Mouse (Mus musculus) limb, embryonic 11.5 days (tissue): ENCODE measurements at regions not wholly inside any gene's neighbourhood (a gene's known extent, or its start where the extent isn't known, plus 50 kb on each side); places are given as distances from the start of the nearest gene placed in this dataset.

Experiments
- ATAC-seq: fragments of 200-750 bp; cut with Nextera tagmentation; 2 replicates; pipeline ENCODE4 v1.8.0; 2017; ENCODE audit warnings: low read depth; ENCODE audit not compliant: insufficient number of reproducible peaks, low FRiP score, low TSS enrichment
- DNase-seq: peaks from one replicate; pipeline ENCODE4 v3.0.0-alpha.2; 2015; ENCODE audit warnings: low spot score
- H3K27ac ChIP-seq: fragments of 300-500 bp; sonication (generic); replicated peaks from 2 replicates; pipeline ENCODE4 v1.5.1; 2014; ENCODE audit warnings: low read depth, mild to moderate bottlenecking, low read length
- H3K27me3 ChIP-seq: fragments of 300-500 bp; sonication (generic); 2 replicates; pipeline ENCODE4 v1.6.1; 2014; ENCODE audit warnings: mild to moderate bottlenecking, low read length, mixed read lengths; ENCODE audit not compliant: control insufficient read depth, insufficient read depth
- H3K36me3 ChIP-seq: fragments of 300-500 bp; sonication (generic); 2 replicates; pipeline ENCODE4 v1.6.1; 2014; ENCODE audit warnings: mild to moderate bottlenecking, low read length, moderate library complexity, mixed read lengths; ENCODE audit not compliant: control insufficient read depth, insufficient read depth
- H3K4me1 ChIP-seq: fragments of 300-500 bp; sonication (generic); 2 replicates; pipeline ENCODE4 v1.6.1; 2014; ENCODE audit warnings: low read length, mixed read lengths; ENCODE audit not compliant: control insufficient read depth, insufficient read depth
- H3K4me2 ChIP-seq: fragments of 300-500 bp; sonication (generic); 2 replicates; pipeline ENCODE4 v1.6.1; 2014; ENCODE audit warnings: low read depth, mild to moderate bottlenecking, moderate library complexity; ENCODE audit not compliant: severe bottlenecking
- H3K4me3 ChIP-seq: fragments of 300-500 bp; sonication (generic); 2 replicates; pipeline ENCODE4 v1.5.1; 2014; ENCODE audit warnings: low read depth, low read length
- H3K9ac ChIP-seq: fragments of 300-500 bp; sonication (generic); 2 replicates; pipeline ENCODE4 v1.6.1; 2014; ENCODE audit warnings: mild to moderate bottlenecking, low read length
- H3K9me3 ChIP-seq: fragments of 300-500 bp; sonication (generic); 2 replicates; pipeline ENCODE4 v1.6.1; 2016; ENCODE audit warnings: low read length; ENCODE audit not compliant: control insufficient read depth
- WGBS: fragments of 180-500 bp; shearing (Covaris S2); extraction: QIAGEN DNeasy Blood & Tissue Kit; methylation state at CpG from one replicate; pipeline ENCODE4 v1.1.7; 2014; 5-methylcytosine and 5-hydroxymethylcytosine counted together

DNA sequence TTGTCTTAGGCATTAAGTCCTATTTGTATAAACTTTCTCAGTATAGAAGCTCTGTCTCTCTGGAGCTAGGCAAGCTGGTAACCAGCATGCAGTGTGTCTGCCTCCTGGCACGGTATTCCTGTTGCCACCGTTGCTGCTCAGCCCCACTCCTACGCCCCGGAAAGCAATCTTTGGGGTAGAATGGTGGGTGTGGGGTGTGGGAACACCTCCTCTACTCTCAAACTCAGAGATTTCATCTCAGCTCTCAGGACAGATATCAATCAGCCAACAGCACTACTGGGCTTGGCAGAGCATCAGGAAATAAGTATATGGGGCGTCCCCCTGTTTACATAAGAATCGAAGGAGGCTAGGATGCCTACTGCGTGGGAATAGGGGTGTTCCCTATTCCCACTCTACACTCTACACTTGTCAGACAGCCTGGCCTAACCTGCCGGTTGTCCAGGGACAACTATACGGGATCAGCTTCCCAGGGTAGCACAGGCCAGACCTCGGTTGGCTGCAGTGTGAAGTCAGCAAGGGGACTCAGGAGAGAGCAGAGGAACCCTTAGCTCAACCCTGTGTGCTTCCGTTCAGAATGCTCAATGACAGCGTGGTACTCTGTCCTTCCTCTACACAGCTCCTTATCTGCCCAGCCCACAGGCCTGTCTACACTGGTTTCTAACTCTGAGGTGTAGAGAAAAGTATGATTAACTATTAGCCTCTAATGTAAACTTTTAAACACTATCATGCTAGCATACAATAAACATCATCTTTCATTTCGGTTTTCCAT lies 167.3 kb downstream of the Snx10 start:
- no peak overlapping the region for H3K9ac ChIP-seq
- no peaks in the 10 kb centered on the region for H3K4me1 ChIP-seq
- no peaks in the 10 kb centered on the region for H3K9me3 ChIP-seq
- no peak overlapping the region for H3K27ac ChIP-seq
- H3K36me3 ChIP-seq = no peaks in the 10 kb centered on the region
- ATAC-seq = no peak
- DNase-seq = no peak
- no peaks in the 10 kb centered on the region for H3K27me3 ChIP-seq
- H3K4me3 ChIP-seq = no peak overlapping the region
- no peak overlapping the region for H3K4me2 ChIP-seq
- 87% methylated on average over 13 of the region's 13 CpGs for WGBS

DNA sequence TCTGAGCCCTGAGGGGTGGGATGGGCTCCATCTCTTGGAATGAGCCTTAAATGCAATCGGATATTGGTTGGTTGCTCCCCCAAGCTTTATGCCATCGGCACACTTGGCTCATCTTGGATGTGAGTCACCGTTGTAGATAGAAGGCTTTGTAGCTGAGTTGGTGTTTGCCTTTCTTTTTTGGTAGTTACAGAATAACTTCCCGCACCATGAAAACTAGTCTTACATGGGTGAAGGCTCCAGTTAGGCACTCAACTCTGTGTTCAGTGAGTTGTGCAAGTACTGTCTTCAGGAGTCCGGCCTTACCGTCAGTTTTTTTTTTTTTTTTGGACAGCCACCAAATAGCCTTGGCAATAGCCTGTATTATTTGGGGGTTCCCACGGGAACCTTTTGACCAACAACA lies 170.3 kb downstream of the Snx10 start:
- no peak for ATAC-seq
- DNase-seq = no peak
- no peaks in the 10 kb centered on the region for H3K27me3 ChIP-seq
- no peak overlapping the region for H3K9ac ChIP-seq
- no peak overlapping the region for H3K27ac ChIP-seq
- H3K4me3 ChIP-seq = no peak overlapping the region
- H3K4me1 ChIP-seq = no peaks in the 10 kb centered on the region
- WGBS = 86% methylated on average over 7 of the region's 7 CpGs
- no peaks in the 10 kb centered on the region for H3K9me3 ChIP-seq
- no peaks in the 10 kb centered on the region for H3K36me3 ChIP-seq
- no peak overlapping the region for H3K4me2 ChIP-seq

GRCm38 (mm10) chr6:51696396-51696795 lies 172.7 kb downstream of the Snx10 start:
- Histone ChIP-seq H3K4me1 (no peaks in the 10 kb centered on the region), H3K4me2 (no peak overlapping the region), H3K9ac (no peak overlapping the region), H3K9me3 (no peaks in the 10 kb centered on the region), H3K27ac (no peak overlapping the region), H3K27me3 (no peaks in the 10 kb centered on the region), H3K4me3 (no peak overlapping the region), H3K36me3 (no peaks in the 10 kb centered on the region)
- WGBS = 88% methylated on average over 7 of the region's 7 CpGs
- no peak for DNase-seq
- no peak for ATAC-seq

DNA sequence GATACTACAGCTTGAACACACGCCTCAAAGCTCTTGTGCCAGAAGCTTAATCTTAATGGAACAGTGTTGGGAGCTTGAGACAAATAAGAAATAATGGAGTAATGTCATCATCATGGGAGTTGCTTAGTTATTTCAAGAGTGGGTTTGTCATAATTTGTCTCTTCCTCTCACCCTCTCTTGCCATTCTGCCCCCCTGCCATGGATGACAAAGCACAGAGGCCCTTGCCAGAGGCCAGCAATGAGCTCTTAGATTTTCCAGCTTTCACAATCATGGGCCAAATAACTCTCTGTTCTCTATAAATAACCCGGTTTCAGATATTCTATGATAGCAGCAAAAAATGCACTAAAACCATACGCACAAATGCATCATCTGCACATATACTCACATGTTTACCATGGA lies 174.1 kb downstream of the Snx10 start:
- H3K4me3 ChIP-seq = no peak overlapping the region
- H3K4me2 ChIP-seq = no peak overlapping the region
- H3K27ac ChIP-seq = no peak overlapping the region
- H3K36me3 ChIP-seq = no peaks in the 10 kb centered on the region
- no peaks in the 10 kb centered on the region for H3K9me3 ChIP-seq
- DNase-seq = no peak
- no peaks in the 10 kb centered on the region for H3K4me1 ChIP-seq
- no peaks in the 10 kb centered on the region for H3K27me3 ChIP-seq
- H3K9ac ChIP-seq = no peak overlapping the region
- WGBS = 93% methylated on average over 3 of the region's 3 CpGs
- no peak for ATAC-seq

DNA sequence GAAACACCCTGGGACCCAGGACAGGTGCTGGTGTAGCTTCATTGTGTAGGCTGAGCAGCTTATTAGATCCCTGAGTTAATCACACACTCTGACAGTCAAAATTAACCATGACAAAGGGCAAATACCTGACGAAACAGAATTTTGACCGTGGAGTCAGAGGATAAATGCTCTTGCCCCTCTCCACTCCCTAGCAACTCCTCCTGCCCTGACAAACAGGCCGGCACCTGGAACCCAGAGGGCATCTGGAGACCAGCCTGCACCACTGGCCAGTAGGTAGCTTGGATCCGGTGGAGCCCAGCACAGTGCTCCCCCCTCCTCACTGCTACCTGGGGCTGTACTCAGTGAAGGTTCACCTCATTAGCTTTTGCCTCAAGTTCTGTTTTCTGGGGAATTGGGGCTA lies 174.5 kb downstream of the Snx10 start:
- H3K27me3 ChIP-seq = no peaks in the 10 kb centered on the region
- no peak overlapping the region for H3K9ac ChIP-seq
- no peaks in the 10 kb centered on the region for H3K36me3 ChIP-seq
- H3K4me2 ChIP-seq = no peak overlapping the region
- DNase-seq = no peak
- H3K9me3 ChIP-seq = no peaks in the 10 kb centered on the region
- H3K27ac ChIP-seq = no peak overlapping the region
- H3K4me3 ChIP-seq = no peak overlapping the region
- ATAC-seq = no peak
- 64% methylated on average over 4 of the region's 4 CpGs for WGBS
- no peaks in the 10 kb centered on the region for H3K4me1 ChIP-seq

DNA sequence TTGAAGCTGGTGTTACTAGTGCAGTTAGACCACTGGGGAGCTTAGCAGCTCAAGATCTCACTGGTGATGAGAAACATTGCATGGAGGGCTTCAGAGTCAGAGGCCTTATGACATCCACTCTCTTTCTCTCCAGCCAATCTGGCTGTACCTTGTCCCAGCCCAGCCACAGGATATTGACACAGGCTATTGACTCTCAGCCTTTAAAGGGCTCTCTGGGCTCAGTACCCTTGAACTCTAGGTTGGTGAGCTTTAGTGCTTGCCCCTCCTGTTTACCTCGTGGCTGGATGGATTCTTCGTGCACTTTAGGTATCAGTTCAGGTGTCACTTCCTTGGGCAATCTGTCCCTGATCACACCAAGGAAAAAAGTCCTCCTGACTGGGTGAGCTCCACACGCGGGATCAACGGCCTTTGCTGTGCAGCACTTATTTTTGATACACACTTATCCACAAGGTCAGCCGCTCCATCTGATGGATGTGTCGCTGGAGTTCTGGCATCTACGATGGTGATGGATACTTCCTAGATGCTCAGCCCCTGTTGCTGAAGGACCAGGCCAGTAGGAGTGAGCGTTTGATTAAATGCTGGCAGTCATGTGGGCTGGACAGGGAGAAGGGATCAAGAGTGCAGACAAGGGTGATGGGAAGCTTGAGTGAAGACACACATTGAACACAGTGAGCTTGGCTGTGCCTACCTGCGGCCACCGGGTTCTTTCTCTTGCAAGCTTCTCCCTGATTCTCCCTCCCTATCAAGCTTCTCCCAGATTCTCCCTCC lies 177.7 kb downstream of the Snx10 start:
- no peaks in the 10 kb centered on the region for H3K36me3 ChIP-seq
- no peaks in the 10 kb centered on the region for H3K4me1 ChIP-seq
- WGBS = 92% methylated on average over 11 of the region's 11 CpGs
- no peak overlapping the region for H3K4me2 ChIP-seq
- H3K27ac ChIP-seq = no peak overlapping the region
- no peaks in the 10 kb centered on the region for H3K27me3 ChIP-seq
- H3K9ac ChIP-seq = no peak overlapping the region
- H3K9me3 ChIP-seq = no peaks in the 10 kb centered on the region
- DNase-seq (no peak), ATAC-seq (no peak)
- no peak overlapping the region for H3K4me3 ChIP-seq

- no peak overlapping the region for H3K4me3 ChIP-seq
- 80% methylated on average over 10 of the region's 10 CpGs for WGBS
- DNase-seq = no peak
Observed at GRCm38 (mm10) chr6:51702456-51703171, 178.9 kb downstream of the Snx10 start.

DNA sequence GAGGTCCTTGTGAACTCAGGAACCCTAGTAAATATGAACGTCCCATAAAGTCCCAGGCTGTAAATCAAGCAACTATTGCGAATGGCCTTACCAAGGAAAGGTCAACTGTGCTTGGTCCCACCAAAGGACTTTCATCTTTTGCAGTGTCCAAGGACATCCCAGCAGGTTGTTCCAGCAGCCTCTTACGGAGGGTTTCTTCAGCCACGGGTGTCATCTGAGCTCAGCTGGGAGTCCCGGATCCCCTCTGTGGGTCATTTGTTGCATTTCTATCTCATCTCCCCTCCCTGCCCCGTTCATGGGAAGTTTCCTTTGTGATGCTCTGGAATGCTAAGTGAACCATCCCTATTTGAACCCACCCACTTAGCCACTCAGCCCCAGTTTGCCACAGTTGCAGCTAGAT lies 184.3 kb downstream of the Snx10 start:
- no peak overlapping the region for H3K27ac ChIP-seq
- ATAC-seq = no peak
- H3K9ac ChIP-seq = no peak overlapping the region
- no peak overlapping the region for H3K4me3 ChIP-seq
- no peak for DNase-seq
- peaks cover 17% of the 10 kb centered on the region for H3K4me1 ChIP-seq
- no peaks in the 10 kb centered on the region for H3K36me3 ChIP-seq
- WGBS = 12% methylated on average over 6 of the region's 6 CpGs
- no peaks in the 10 kb centered on the region for H3K9me3 ChIP-seq
- H3K27me3 ChIP-seq = no peaks in the 10 kb centered on the region
- H3K4me2 ChIP-seq = no peak overlapping the region

More at GRCm38 (mm10) chr6:51702456-51703171, 178.9 kb downstream of the Snx10 start:
- Histone ChIP-seq H3K27me3 (no peaks in the 10 kb centered on the region), H3K9ac (no peak overlapping the region), H3K4me1 (no peaks in the 10 kb centered on the region), H3K9me3 (no peaks in the 10 kb centered on the region), H3K36me3 (no peaks in the 10 kb centered on the region), H3K4me2 (no peak overlapping the region), H3K27ac (no peak overlapping the region)
- no peak for ATAC-seq
